Mouse (Mus musculus) myocyte (in vitro differentiated cells): ENCODE measurements around the gene Adam17.

Experiments
- MYOG ChIP-seq, 3 experiments: IDR thresholded peaks; one replicate each; pipeline ENCODE4 v1.6.1; 2011; ENCODE audit warnings: control low read depth in 2 of 3, low read depth in 2 of 3, mild to moderate bottlenecking in 2 of 3; ENCODE audit not compliant: insufficient read length in 2 of 3, control insufficient read depth in 1 of 3, insufficient read depth in 1 of 3
- POLR2A ChIP-seq: IDR thresholded peaks from one replicate; pipeline ENCODE4 v1.6.1; 2011; ENCODE audit warnings: low read depth, mild to moderate bottlenecking, control low read depth, moderate library complexity; ENCODE audit not compliant: insufficient read length
- SRF ChIP-seq: IDR thresholded peaks from one replicate; pipeline ENCODE4 v1.6.1; 2011; ENCODE audit warnings: low read depth; ENCODE audit not compliant: control insufficient read depth, insufficient read length
- USF1 ChIP-seq: IDR thresholded peaks from one replicate; pipeline ENCODE4 v1.6.1; 2011; ENCODE audit warnings: low read depth, mild to moderate bottlenecking, control low read depth, moderate library complexity

GRCm38 (mm10) chr12:21312201-21312600, 61.2 kb downstream of the Adam17 start:
- no peak for TF ChIP-seq USF1
- TF ChIP-seq MYOG (IDR thresholded peaks at IDR 0.05; ENCODE audit: control insufficient read depth in 1 of 3, insufficient read depth in 1 of 3, insufficient read length in 2 of 3, low read depth in 2 of 3) = no peak
- TF ChIP-seq POLR2A = no peak
- TF ChIP-seq SRF = no peak
